Mouse (Mus musculus) bone marrow, adult 2 months (tissue): Measurements from ENCODE around the gene Vim.

ENCODE experiments used
- CTCF ChIP-seq: fragments of 200-500 bp; IDR thresholded peaks from 2 replicates; pipeline ENCODE4 v1.5.1; 2011; ENCODE audit warnings: low read length, control low read depth; ENCODE audit not compliant: control insufficient read depth, insufficient read depth
- POLR2A ChIP-seq: fragments of 200-500 bp; IDR thresholded peaks from 2 replicates; pipeline ENCODE4 v1.6.1; 2011; ENCODE audit warnings: low read depth, mild to moderate bottlenecking, control low read depth, low read length, borderline replicate concordance; ENCODE audit not compliant: control insufficient read depth

DNA sequence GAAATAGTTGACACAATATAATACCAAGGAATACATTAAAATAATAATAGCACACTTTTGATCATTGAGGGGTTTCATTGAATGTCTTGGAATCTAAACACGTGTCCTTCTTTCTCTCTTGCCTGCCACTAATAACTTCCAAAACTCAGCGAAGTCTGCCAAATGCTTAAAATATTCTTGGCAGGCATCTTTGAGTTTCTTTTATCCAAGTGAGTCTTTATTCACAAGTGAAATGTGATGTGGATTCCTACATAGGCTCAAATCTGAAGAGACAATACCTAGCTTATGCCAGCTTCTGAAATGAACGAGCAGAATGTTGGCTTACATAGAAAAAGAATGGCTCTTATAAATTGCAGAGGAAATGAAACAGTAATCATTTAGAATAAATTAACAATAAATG, 25.0 kb upstream of the Vim start:
- TF ChIP-seq CTCF, result no peak
- TF ChIP-seq POLR2A, result no peak
